Mouse (Mus musculus): ENCODE data around the gene Hcn4. TPM values are rescaled to one million over a fixed set of nuclear protein-coding genes. Genes with fewer than 3 reads are reported as not detected.

The Hcn4 gene
- polyA plus RNA-seq, 1 experiment: 0.01 TPM

- TF ChIP-seq E2F4 (IDR thresholded peaks at IDR 0.05; ENCODE audit: insufficient read depth): no peak
- no peak for TF ChIP-seq MAX (IDR thresholded peaks at IDR 0.05; ENCODE audit: low read depth)
- no peak for TF ChIP-seq TCF12 (IDR thresholded peaks at IDR 0.05; ENCODE audit: insufficient read depth, poor library complexity, severe bottlenecking)
- TF ChIP-seq TCF3 (IDR thresholded peaks at IDR 0.05; ENCODE audit: insufficient read length, low read depth): no peak
- no peak for TF ChIP-seq CEBPB (IDR thresholded peaks at IDR 0.05; ENCODE audit: insufficient read depth, poor library complexity, severe bottlenecking)
- TF ChIP-seq POLR2A (IDR thresholded peaks at IDR 0.05; ENCODE audit: insufficient read length, low read depth): no peak
- TF ChIP-seq SRF (IDR thresholded peaks at IDR 0.05; ENCODE audit: control insufficient read depth, insufficient read length, low read depth): no peak
- no peak for TF ChIP-seq MYOG (IDR thresholded peaks at IDR 0.05; ENCODE audit: control insufficient read depth in 1 of 3, insufficient read depth in 1 of 3, insufficient read length in 2 of 3, low read depth in 2 of 3)
- TF ChIP-seq MYOD1 (IDR thresholded peaks at IDR 0.05; ENCODE audit: control insufficient read depth in 1 of 3, insufficient read length in 2 of 3, low read depth in 2 of 3): no peak
- TF ChIP-seq POLR2AphosphoS2 (IDR thresholded peaks at IDR 0.05; ENCODE audit: insufficient read length, low read depth): no peak
- no peak for TF ChIP-seq REST (IDR thresholded peaks at IDR 0.05; ENCODE audit: insufficient read depth, insufficient read length)
- TF ChIP-seq USF1 (IDR thresholded peaks at IDR 0.05; ENCODE audit: low read depth): no peak
- Histone ChIP-seq H3K4me3 (no peak overlapping the region), H3K4me2 (ENCODE audit: low read depth) (no peak overlapping the region), H3ac (ENCODE audit: control insufficient read depth, insufficient read length) (no peak overlapping the region), H3K27me3 (ENCODE audit: control insufficient read depth, insufficient read depth, insufficient read length) (peaks cover 75% of the 10 kb centered on the region), H3K79me2 (ENCODE audit: control insufficient read depth, insufficient read depth) (no peaks in the 10 kb centered on the region), H3K36me3 (ENCODE audit: control insufficient read depth, insufficient read depth) (no peaks in the 10 kb centered on the region)
These were observed 26.5 kb downstream of the Hcn4 start for GRCm38 (mm10) chr9:58849576-58850315.

GRCm38 (mm10) chr9:58854931-58855330, 31.7 kb downstream of the Hcn4 start:
- Histone ChIP-seq H3ac (ENCODE audit: control insufficient read depth, insufficient read length) (no peak overlapping the region), H3K79me2 (ENCODE audit: control insufficient read depth, insufficient read depth) (no peaks in the 10 kb centered on the region), H3K4me3 (no peak overlapping the region), H3K36me3 (ENCODE audit: control insufficient read depth, insufficient read depth) (no peaks in the 10 kb centered on the region), H3K27me3 (ENCODE audit: control insufficient read depth, insufficient read depth, insufficient read length) (peaks cover 45% of the 10 kb centered on the region), H3K4me2 (ENCODE audit: low read depth) (no peak overlapping the region)
- TF ChIP-seq E2F4 (IDR thresholded peaks at IDR 0.05; ENCODE audit: insufficient read depth) (no peak), CEBPB (IDR thresholded peaks at IDR 0.05; ENCODE audit: insufficient read depth, poor library complexity, severe bottlenecking) (no peak), REST (IDR thresholded peaks at IDR 0.05; ENCODE audit: insufficient read depth, insufficient read length) (no peak), POLR2A (IDR thresholded peaks at IDR 0.05; ENCODE audit: insufficient read length, low read depth) (no peak), SRF (IDR thresholded peaks at IDR 0.05; ENCODE audit: control insufficient read depth, insufficient read length, low read depth) (no peak), MYOG (IDR thresholded peaks at IDR 0.05; ENCODE audit: control insufficient read depth in 1 of 3, insufficient read depth in 1 of 3, insufficient read length in 2 of 3, low read depth in 2 of 3) (no peak), TCF3 (IDR thresholded peaks at IDR 0.05; ENCODE audit: insufficient read length, low read depth) (no peak), POLR2AphosphoS2 (IDR thresholded peaks at IDR 0.05; ENCODE audit: insufficient read length, low read depth) (no peak), MAX (IDR thresholded peaks at IDR 0.05; ENCODE audit: low read depth) (no peak), USF1 (IDR thresholded peaks at IDR 0.05; ENCODE audit: low read depth) (no peak), TCF12 (IDR thresholded peaks at IDR 0.05; ENCODE audit: insufficient read depth, poor library complexity, severe bottlenecking) (no peak), MYOD1 (IDR thresholded peaks at IDR 0.05; ENCODE audit: control insufficient read depth in 1 of 3, insufficient read length in 2 of 3, low read depth in 2 of 3) (no peak)

DNA sequence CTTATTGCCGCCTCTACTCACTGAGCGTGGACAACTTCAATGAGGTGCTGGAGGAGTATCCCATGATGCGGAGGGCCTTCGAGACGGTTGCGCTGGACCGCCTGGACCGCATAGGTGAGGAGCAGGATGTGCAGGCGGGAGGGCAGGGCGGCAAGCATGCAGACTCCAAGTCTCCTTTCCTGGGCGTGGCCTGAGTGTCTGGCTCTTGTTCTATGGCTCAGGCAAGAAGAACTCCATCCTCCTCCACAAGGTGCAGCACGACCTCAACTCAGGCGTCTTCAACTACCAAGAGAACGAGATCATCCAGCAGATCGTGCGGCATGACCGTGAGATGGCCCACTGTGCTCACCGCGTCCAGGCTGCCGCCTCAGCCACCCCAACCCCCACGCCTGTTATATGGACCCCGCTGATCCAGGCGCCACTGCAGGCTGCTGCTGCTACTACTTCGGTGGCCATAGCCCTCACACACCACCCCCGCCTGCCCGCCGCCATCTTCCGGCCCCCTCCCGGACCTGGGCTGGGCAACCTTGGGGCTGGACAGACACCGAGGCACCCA, 35.9 kb downstream of the Hcn4 start:
- Histone ChIP-seq H3K79me2 (ENCODE audit: control insufficient read depth, insufficient read depth) (no peaks in the 10 kb centered on the region), H3ac (ENCODE audit: control insufficient read depth, insufficient read length) (no peak overlapping the region), H3K27me3 (ENCODE audit: control insufficient read depth, insufficient read depth, insufficient read length) (peaks cover 12% of the 10 kb centered on the region), H3K4me2 (ENCODE audit: low read depth) (no peak overlapping the region), H3K4me3 (no peak overlapping the region), H3K36me3 (ENCODE audit: control insufficient read depth, insufficient read depth) (no peaks in the 10 kb centered on the region)
- TF ChIP-seq MYOD1 (IDR thresholded peaks at IDR 0.05; ENCODE audit: control insufficient read depth in 1 of 3, insufficient read length in 2 of 3, low read depth in 2 of 3) (no peak), E2F4 (IDR thresholded peaks at IDR 0.05; ENCODE audit: insufficient read depth) (no peak), POLR2AphosphoS2 (IDR thresholded peaks at IDR 0.05; ENCODE audit: insufficient read length, low read depth) (no peak), TCF12 (IDR thresholded peaks at IDR 0.05; ENCODE audit: insufficient read depth, poor library complexity, severe bottlenecking) (no peak), CEBPB (IDR thresholded peaks at IDR 0.05; ENCODE audit: insufficient read depth, poor library complexity, severe bottlenecking) (no peak), MYOG (IDR thresholded peaks at IDR 0.05; ENCODE audit: control insufficient read depth in 1 of 3, insufficient read depth in 1 of 3, insufficient read length in 2 of 3, low read depth in 2 of 3) (no peak), TCF3 (IDR thresholded peaks at IDR 0.05; ENCODE audit: insufficient read length, low read depth) (no peak), MAX (IDR thresholded peaks at IDR 0.05; ENCODE audit: low read depth) (no peak), SRF (IDR thresholded peaks at IDR 0.05; ENCODE audit: control insufficient read depth, insufficient read length, low read depth) (no peak), REST (IDR thresholded peaks at IDR 0.05; ENCODE audit: insufficient read depth, insufficient read length) (no peak)

DNA sequence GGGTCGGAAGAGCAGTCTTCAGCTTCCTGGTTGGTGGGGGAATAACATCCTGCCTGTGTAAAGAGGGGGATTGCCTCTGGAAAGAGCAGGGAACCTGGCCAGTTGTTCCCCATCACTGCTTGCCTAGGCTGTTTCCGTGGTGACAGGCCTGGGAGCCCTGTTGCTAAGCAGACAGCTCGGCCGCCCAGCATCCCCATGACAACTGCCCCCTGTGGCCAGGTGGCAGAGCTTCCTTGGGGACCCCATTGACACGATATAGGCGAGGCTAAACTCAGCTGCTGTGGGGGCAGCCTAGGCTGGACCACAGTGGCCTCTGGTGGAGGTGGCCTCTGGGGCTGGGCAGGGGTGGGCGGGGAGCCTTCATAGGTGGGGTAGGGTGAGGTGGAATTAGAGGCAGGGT, 40.6 kb downstream of the Hcn4 start:
- Histone ChIP-seq H3K79me2 (ENCODE audit: control insufficient read depth, insufficient read depth) (no peaks in the 10 kb centered on the region), H3K27me3 (ENCODE audit: control insufficient read depth, insufficient read depth, insufficient read length) (peaks cover 12% of the 10 kb centered on the region), H3K4me3 (no peak overlapping the region), H3ac (ENCODE audit: control insufficient read depth, insufficient read length) (no peak overlapping the region), H3K4me2 (ENCODE audit: low read depth) (no peak overlapping the region), H3K36me3 (ENCODE audit: control insufficient read depth, insufficient read depth) (no peaks in the 10 kb centered on the region)
- TF ChIP-seq TCF3 (IDR thresholded peaks at IDR 0.05; ENCODE audit: insufficient read length, low read depth) (no peak), POLR2AphosphoS2 (IDR thresholded peaks at IDR 0.05; ENCODE audit: insufficient read length, low read depth) (no peak), MYOG (IDR thresholded peaks at IDR 0.05; ENCODE audit: control insufficient read depth in 1 of 3, insufficient read depth in 1 of 3, insufficient read length in 2 of 3, low read depth in 2 of 3) (no peak), REST (IDR thresholded peaks at IDR 0.05; ENCODE audit: insufficient read depth, insufficient read length) (no peak), MYOD1 (IDR thresholded peaks at IDR 0.05; ENCODE audit: control insufficient read depth in 1 of 3, insufficient read length in 2 of 3, low read depth in 2 of 3) (no peak), TCF12 (IDR thresholded peaks at IDR 0.05; ENCODE audit: insufficient read depth, poor library complexity, severe bottlenecking) (no peak), POLR2A (IDR thresholded peaks at IDR 0.05; ENCODE audit: insufficient read length, low read depth) (no peak), USF1 (IDR thresholded peaks at IDR 0.05; ENCODE audit: low read depth) (no peak), MAX (IDR thresholded peaks at IDR 0.05; ENCODE audit: low read depth) (no peak), E2F4 (IDR thresholded peaks at IDR 0.05; ENCODE audit: insufficient read depth) (no peak), SRF (IDR thresholded peaks at IDR 0.05; ENCODE audit: control insufficient read depth, insufficient read length, low read depth) (no peak), CEBPB (IDR thresholded peaks at IDR 0.05; ENCODE audit: insufficient read depth, poor library complexity, severe bottlenecking) (no peak)

Data from myocyte (in vitro differentiated cells).